10 mouse cellular contexts compared by ENCODE assay signal in genomic region chr9:106345630-106346029, GRCm38 (mm10). TPM values are rescaled to one million over a fixed set of nuclear protein-coding genes. Genes with fewer than 3 reads are reported as not detected.
DNase-seq lines count a peak whose midpoint lies in the region; ATAC-seq and TF ChIP-seq lines count a peak whose summit lies in the region.
"Had no signal": no experiment of that assay in that cellular context is flagged by ENCODE, and none has a peak within 500 bp of the region (broad histone marks: within the 10 kb centered on the region; RNA-seq: fewer than 3 reads in every experiment).

No protein-coding gene starts in this region.

- no peaks in the 10 kb centered on the region for H3K27me3 ChIP-seq in hindbrain, embryonic 10.5 days (ENCODE audit: insufficient read depth, poor library complexity, severe bottlenecking)
- H3K27me3 ChIP-seq in hindbrain, embryonic 11.5 days (ENCODE audit: control insufficient read depth, insufficient read depth, low read length) = no peaks in the 10 kb centered on the region
- no peaks in the 10 kb centered on the region for H3K27me3 ChIP-seq in embryonic facial prominence, embryonic 14.5 days (replicated peaks; ENCODE audit: control insufficient read depth, insufficient read depth, low read length)
- H3K27me3 ChIP-seq in midbrain, embryonic 16.5 days (ENCODE audit: control insufficient read depth, insufficient read depth, low read depth, low read length) = no peaks in the 10 kb centered on the region
- H3K27me3 ChIP-seq: neural tube, embryonic 15.5 days had no signal

- TF ChIP-seq CTCF in cortical plate, adult 2 months (IDR thresholded peaks at IDR 0.05; ENCODE audit: extremely low read depth, insufficient read depth, low read length) = no peak

- H3K4me3 ChIP-seq in hindbrain, embryonic 10.5 days = no peak overlapping the region
- no peak overlapping the region for H3K4me3 ChIP-seq in hindbrain, embryonic 11.5 days (ENCODE audit: low read depth, low read length)
- H3K4me3 ChIP-seq in cortical plate, adult 2 months (ENCODE audit: insufficient read depth, low read length) = no peak overlapping the region
- H3K4me3 ChIP-seq in embryonic facial prominence, embryonic 14.5 days (ENCODE audit: low read depth, low read length) = no peak overlapping the region
- H3K4me3 ChIP-seq in midbrain, embryonic 16.5 days (ENCODE audit: low read depth, low read length) = no peak overlapping the region
- H3K4me3 ChIP-seq: neural tube, embryonic 15.5 days had no signal

- H3K36me3 ChIP-seq in hindbrain, embryonic 10.5 days = no peaks in the 10 kb centered on the region
- H3K36me3 ChIP-seq in hindbrain, embryonic 11.5 days (ENCODE audit: control insufficient read depth, insufficient read depth, low read length) = no peaks in the 10 kb centered on the region
- H3K36me3 ChIP-seq in embryonic facial prominence, embryonic 14.5 days (ENCODE audit: control insufficient read depth, insufficient read depth, low read length) = no peaks in the 10 kb centered on the region
- H3K36me3 ChIP-seq in midbrain, embryonic 16.5 days (ENCODE audit: control insufficient read depth, insufficient read depth, low read length) = no peaks in the 10 kb centered on the region
- H3K36me3 ChIP-seq: neural tube, embryonic 15.5 days had no signal

- H3K4me1 ChIP-seq in hindbrain, embryonic 10.5 days (replicated peaks) = peaks cover 49% of the 10 kb centered on the region
- H3K4me1 ChIP-seq in hindbrain, embryonic 11.5 days (replicated peaks; ENCODE audit: control insufficient read depth, insufficient read depth, low read length) = no peaks in the 10 kb centered on the region
- H3K4me1 ChIP-seq in cortical plate, adult 2 months (ENCODE audit: control insufficient read depth, insufficient read depth, low read length) = peaks cover 15% of the 10 kb centered on the region
- peaks cover 70% of the 10 kb centered on the region for H3K4me1 ChIP-seq in embryonic facial prominence, embryonic 14.5 days (ENCODE audit: control insufficient read depth, insufficient read depth, low read length)
- H3K4me1 ChIP-seq in midbrain, embryonic 16.5 days (ENCODE audit: control insufficient read depth, insufficient read depth, low read length) = peaks cover 9% of the 10 kb centered on the region

- H3K9ac ChIP-seq in hindbrain, embryonic 11.5 days (ENCODE audit: low read depth, low read length) = no peak overlapping the region
- no peak overlapping the region; the same call in 1 of the 2 replicates for H3K9ac ChIP-seq in embryonic facial prominence, embryonic 14.5 days (ENCODE audit: low read depth, low read length)
- H3K9ac ChIP-seq in midbrain, embryonic 16.5 days (ENCODE audit: low read depth, low read length) = peak overlapping the region; percentile 1; the same call in 1 of the 2 replicates
- H3K9ac ChIP-seq: neural tube, embryonic 15.5 days had no signal

- no peak for DNase-seq in hindbrain, embryonic 10.5 days (ENCODE audit: low spot score)
- no peak for DNase-seq in hindbrain, embryonic 11.5 days (ENCODE audit: low spot score)
- no peak for DNase-seq in embryonic facial prominence, embryonic 14.5 days (ENCODE audit: low spot score)
- no peak for DNase-seq in urinary bladder, postnatal 10 days (ENCODE audit: low spot score)
- DNase-seq in spleen, adult 18-20 months = no peak
- DNase-seq: thymus, postnatal 4 days had no signal

- no peak for ATAC-seq in hindbrain, embryonic 11.5 days (ENCODE audit: low FRiP score)
- ATAC-seq in embryonic facial prominence, embryonic 14.5 days (ENCODE audit: low read depth) = 0 out of 2 replicates have a peak, but pooled peaks have one; percentile 31
- no peak; the same call in 1 of the 2 replicates for ATAC-seq in midbrain, embryonic 16.5 days

- H3K4me2 ChIP-seq in hindbrain, embryonic 11.5 days (replicated peaks; ENCODE audit: low read depth, low read length) = no peak overlapping the region
- peak overlapping the region; percentile 20 for H3K4me2 ChIP-seq in embryonic facial prominence, embryonic 14.5 days (ENCODE audit: low read depth, low read length)
- no peak overlapping the region for H3K4me2 ChIP-seq in midbrain, embryonic 16.5 days (ENCODE audit: low read length)
- H3K4me2 ChIP-seq: neural tube, embryonic 15.5 days had no signal

- no peaks in the 10 kb centered on the region for H3K9me3 ChIP-seq in hindbrain, embryonic 10.5 days
- no peaks in the 10 kb centered on the region for H3K9me3 ChIP-seq in hindbrain, embryonic 11.5 days (ENCODE audit: control insufficient read depth, low read length)
- H3K9me3 ChIP-seq in embryonic facial prominence, embryonic 14.5 days (ENCODE audit: control insufficient read depth, low read length) = no peaks in the 10 kb centered on the region
- H3K9me3 ChIP-seq in midbrain, embryonic 16.5 days (replicated peaks; ENCODE audit: control insufficient read depth, low read length, poor library complexity, severe bottlenecking) = no peaks in the 10 kb centered on the region
- H3K9me3 ChIP-seq: neural tube, embryonic 15.5 days had no signal

- no peak for TF ChIP-seq POLR2A in cortical plate, adult 2 months (IDR thresholded peaks at IDR 0.05; ENCODE audit: extremely low read depth, insufficient read depth, low read length)

- 55% methylated on average over 6 of the region's 6 CpGs for WGBS in hindbrain, embryonic 10.5 days
- 68% methylated on average over 6 of the region's 6 CpGs for WGBS in hindbrain, embryonic 11.5 days
- WGBS in embryonic facial prominence, embryonic 14.5 days = 28% methylated on average over 6 of the region's 6 CpGs
- WGBS in midbrain, embryonic 16.5 days = 37% methylated on average over 6 of the region's 6 CpGs

- H3K27ac ChIP-seq in hindbrain, embryonic 10.5 days = peak overlapping the region; percentile 42
- no peak overlapping the region for H3K27ac ChIP-seq in hindbrain, embryonic 11.5 days (ENCODE audit: low read depth, low read length)
- H3K27ac ChIP-seq in cortical plate, adult 2 months (ENCODE audit: insufficient read depth, low read length) = peak overlapping the region; percentile 88; the same call in 1 of the 2 replicates
- H3K27ac ChIP-seq in embryonic facial prominence, embryonic 14.5 days (replicated peaks; ENCODE audit: low read depth, low read length) = peak overlapping the region; percentile 46
- H3K27ac ChIP-seq in midbrain, embryonic 16.5 days (ENCODE audit: low read length) = no peak overlapping the region
- H3K27ac ChIP-seq: kidney, postnatal 0 days; neural tube, embryonic 15.5 days had no signal

RNA-seq across cellular contexts. Expression of gene Dusp7, which starts 22.8 kb away (rescaled TPM):
- polyA plus RNA-seq in hindbrain, embryonic 10.5 days (2016; fragmentation: Nextera tagmentation; extraction: Ambion mirVana) = 16.1 and 16.6 TPM in 2 replicates
- 25.0 and 25.8 TPM in 2 replicates for polyA plus RNA-seq in hindbrain, embryonic 11.5 days (2014; fragmentation: Nextera tagmentation; extraction: Ambion mirVana)
- polyA plus RNA-seq in cortical plate, adult 2 months (2012; rRNA removed) = 128 and 130 TPM in 2 replicates
- polyA plus RNA-seq in embryonic facial prominence, embryonic 14.5 days (2014; fragmentation: Nextera tagmentation; extraction: Ambion mirVana) = 44.0 and 48.4 TPM in 2 replicates
- polyA plus RNA-seq in midbrain, embryonic 16.5 days (2015; fragmentation: Nextera tagmentation; extraction: Ambion mirVana) = 12.3 and 13.2 TPM in 2 replicates

Comparison
In these comparisons a context has a peak if more than half of its experiments do, and no peak if none do; other contexts are left out.
1. H3K27ac ChIP-seq: peak in hindbrain, embryonic 10.5 days (single experiment), cortical plate, adult 2 months (single experiment) and embryonic facial prominence, embryonic 14.5 days (single experiment); none in hindbrain, embryonic 11.5 days (single experiment) and midbrain, embryonic 16.5 days (single experiment).